Mouse (Mus musculus) heart, postnatal 36 days (tissue): ENCODE measurements around the gene Sgpl1. TPM values are rescaled to one million over a fixed set of nuclear protein-coding genes. Genes with fewer than 3 reads are reported as not detected.

Experiments used
- DNase-seq, 2 experiments: peaks; one replicate each; pipeline ENCODE4 v3.0.0; 2021 to 2022
- intact Hi-C: fragments of 180-260 bp; cut with DNase I; formaldehyde crosslinking; loops from one replicate; pipeline ENCODE4 v1.15.1; 2025
- total RNA-seq, 2 experiments: library from RNA; stranded (reverse); gene quantifications; 2 replicates each; pipeline ENCODE4 v1.2.3; 2021

The Sgpl1 gene
- total RNA-seq: 10 to 100 TPM; 17.8 to 19.8 TPM

- DNase-seq: peak; percentile 89
- intact Hi-C loops: no loop called here
Measured at GRCm38 (mm10) chr10:61147157-61148040, at the start of gene Sgpl1. Sgpl1 (minus strand) TSS chr10:61147703.

GRCm38 (mm10) chr10:61195718-61196291 is 48.3 kb upstream of the Sgpl1 start:
- intact Hi-C loops: no loop called here
- no peak for DNase-seq

GRCm38 (mm10) chr10:61195216-61195615 is 47.7 kb upstream of the Sgpl1 start:
- DNase-seq: no peak
- intact Hi-C loops: no loop called here

- DNase-seq: peak in 1 of 2 experiments; percentile 11
Measured at GRCm38 (mm10) chr10:61194611-61195010, 47.1 kb upstream of the Sgpl1 start.

GRCm38 (mm10) chr10:61188010-61188409 is 40.5 kb upstream of the Sgpl1 start:
- no peak for DNase-seq
- intact Hi-C loops: no loop called here

More at GRCm38 (mm10) chr10:61194611-61195010, 47.1 kb upstream of the Sgpl1 start:
- intact Hi-C loops: no loop called here

- intact Hi-C loops: no loop called here
- no peak for DNase-seq
Measured at GRCm38 (mm10) chr10:61187001-61187400, 39.5 kb upstream of the Sgpl1 start.

- intact Hi-C loops: no loop called here
Measured at GRCm38 (mm10) chr10:61179927-61180326, 32.4 kb upstream of the Sgpl1 start.

GRCm38 (mm10) chr10:61178687-61179086 is 31.2 kb upstream of the Sgpl1 start:
- intact Hi-C loops: no loop called here
- DNase-seq: no peak

More at GRCm38 (mm10) chr10:61179927-61180326, 32.4 kb upstream of the Sgpl1 start:
- DNase-seq: no peak

GRCm38 (mm10) chr10:61177751-61178150 is 30.2 kb upstream of the Sgpl1 start:
- intact Hi-C loops: no loop called here
- DNase-seq: no peak

- DNase-seq: no peak
- intact Hi-C loops: no loop called here
Measured at GRCm38 (mm10) chr10:61176221-61176790, 28.8 kb upstream of the Sgpl1 start.

- DNase-seq: peak in 1 of 2 experiments; percentile 13
- intact Hi-C loops: no loop called here
Measured at GRCm38 (mm10) chr10:61175442-61176204, 28.1 kb upstream of the Sgpl1 start.

GRCm38 (mm10) chr10:61174711-61175441 is 27.4 kb upstream of the Sgpl1 start:
- DNase-seq: no peak
- intact Hi-C loops: no loop called here

GRCm38 (mm10) chr10:61172496-61172895 is 25.0 kb upstream of the Sgpl1 start:
- no peak for DNase-seq
- intact Hi-C loops: no loop called here

GRCm38 (mm10) chr10:61171654-61172053 is 24.2 kb upstream of the Sgpl1 start, which contains the start of gene Tbata:
Tbata (plus strand) TSS chr10:61171954.
- intact Hi-C loops: no loop called here
- no peak for DNase-seq

GRCm38 (mm10) chr10:61168393-61168792 is 20.9 kb upstream of the Sgpl1 start:
- intact Hi-C loops: no loop called here
- no peak for DNase-seq

- intact Hi-C loops: no loop called here
- peak in 1 of 2 experiments; percentile 7 for DNase-seq
Measured at GRCm38 (mm10) chr10:61167333-61168096, 20.0 kb upstream of the Sgpl1 start.

- intact Hi-C loops: no loop called here
- no peak for DNase-seq
Measured at GRCm38 (mm10) chr10:61162366-61162765, 14.9 kb upstream of the Sgpl1 start.

- peak; percentile 34 to 53 for DNase-seq
- intact Hi-C loops: no loop called here
Measured at GRCm38 (mm10) chr10:61160671-61161070, 13.2 kb upstream of the Sgpl1 start.

- no peak for DNase-seq
- intact Hi-C loops: no loop called here
Measured at GRCm38 (mm10) chr10:61160089-61160488, 12.6 kb upstream of the Sgpl1 start.
